Mouse (Mus musculus) ovary, postnatal 36 days (tissue): ENCODE data around the gene Serp2.
A peak's percentile ranks its signal among the peaks of the same experiment; 100 is the strongest.

Experiments used
- DNase-seq: peaks from one replicate; pipeline ENCODE4 v3.0.0; 2022; ENCODE audit warnings: low spot score, mixed read lengths

The Serp2 gene

DNA sequence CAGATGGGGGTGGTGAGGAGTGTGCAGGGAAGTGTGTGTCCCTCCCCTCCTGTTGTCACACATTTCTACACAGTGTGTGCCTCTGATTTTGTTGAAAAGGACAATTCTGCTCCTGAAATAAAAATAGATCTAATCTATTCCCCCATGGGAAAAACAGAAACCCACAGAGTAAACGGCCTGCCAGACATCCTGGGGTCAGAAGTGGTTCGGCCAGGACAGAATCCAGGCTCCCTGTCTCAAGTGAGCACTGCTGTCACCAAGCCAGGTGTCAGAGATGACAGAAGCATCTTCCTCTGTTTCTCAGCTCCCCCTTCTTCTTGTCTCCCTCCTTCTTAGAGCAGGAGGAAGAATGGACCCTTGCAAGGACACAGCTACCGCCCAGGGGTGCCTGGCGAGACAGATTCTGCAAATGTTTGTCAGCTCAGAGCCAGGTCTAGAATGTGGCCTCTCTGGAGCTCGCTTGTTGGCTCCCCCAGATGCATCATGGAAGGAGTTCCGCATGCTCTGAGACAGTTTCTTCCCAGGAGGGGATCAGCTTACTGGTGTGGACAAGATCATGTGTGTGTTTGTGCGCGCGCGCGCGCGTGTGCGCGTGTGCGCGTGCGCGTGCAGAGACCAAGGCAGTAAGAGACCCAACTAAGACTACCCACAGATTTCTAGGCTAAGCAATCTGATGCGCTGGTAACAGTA is 29.5 kb downstream of the Serp2 start:
- DNase-seq = no peak

DNA sequence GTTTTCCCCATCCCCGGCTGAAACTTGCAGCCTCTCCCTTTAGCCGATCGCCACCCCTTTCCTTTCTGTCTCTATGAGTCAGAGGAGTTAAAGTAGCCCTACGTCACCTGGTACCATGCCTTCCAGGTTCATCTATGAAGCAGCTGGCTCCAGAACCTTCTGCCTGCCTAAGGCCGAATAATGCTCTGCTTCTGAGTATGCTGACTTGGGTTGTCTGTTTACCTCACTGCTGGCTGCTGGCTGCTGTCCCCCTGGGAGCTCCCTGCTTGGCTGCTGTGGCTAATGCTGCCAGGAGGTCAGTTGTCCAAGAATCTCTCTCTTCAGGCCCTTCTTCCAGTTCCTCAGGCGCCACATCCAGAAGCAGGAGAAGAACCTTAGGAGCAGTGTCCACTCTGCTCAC is 30.2 kb downstream of the Serp2 start:
- no peak for DNase-seq

DNA sequence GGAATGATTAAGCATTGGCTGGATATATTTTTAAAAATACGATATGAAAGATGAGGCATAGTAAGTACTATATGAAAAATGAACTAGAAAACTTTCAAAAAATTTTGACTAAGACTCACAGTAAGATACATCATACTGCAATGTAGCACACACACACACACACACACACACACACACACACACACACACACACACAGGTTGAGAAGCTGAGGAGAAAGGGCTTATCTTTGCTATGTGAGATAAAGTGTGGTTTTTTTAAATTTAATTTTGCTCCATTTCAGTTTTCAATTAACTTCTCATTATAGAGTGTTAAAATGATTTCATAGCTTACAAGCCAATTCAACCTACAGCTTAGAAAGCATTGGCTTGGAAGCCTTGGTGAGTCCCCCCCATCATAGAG is 33.3 kb downstream of the Serp2 start:
- no peak for DNase-seq

DNA sequence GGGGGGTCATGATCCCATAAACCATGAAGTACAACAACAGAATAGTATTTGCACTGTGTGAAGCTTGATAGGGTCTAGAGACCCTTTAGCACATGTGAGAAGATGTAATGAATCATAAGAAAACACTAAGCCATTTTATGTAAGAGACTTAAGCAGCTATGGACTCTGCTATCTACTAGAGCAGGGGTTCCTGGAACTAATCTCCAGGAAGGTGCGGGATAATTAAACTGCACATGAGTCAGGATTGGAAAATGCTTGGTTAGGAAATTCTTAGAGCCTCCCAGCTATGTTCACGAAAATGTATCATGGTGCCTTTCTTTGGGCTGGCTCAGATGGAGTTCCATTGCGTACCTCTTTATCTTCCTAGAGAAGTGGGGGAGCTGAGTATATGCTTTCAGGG is 35.4 kb downstream of the Serp2 start:
- DNase-seq = no peak

DNA sequence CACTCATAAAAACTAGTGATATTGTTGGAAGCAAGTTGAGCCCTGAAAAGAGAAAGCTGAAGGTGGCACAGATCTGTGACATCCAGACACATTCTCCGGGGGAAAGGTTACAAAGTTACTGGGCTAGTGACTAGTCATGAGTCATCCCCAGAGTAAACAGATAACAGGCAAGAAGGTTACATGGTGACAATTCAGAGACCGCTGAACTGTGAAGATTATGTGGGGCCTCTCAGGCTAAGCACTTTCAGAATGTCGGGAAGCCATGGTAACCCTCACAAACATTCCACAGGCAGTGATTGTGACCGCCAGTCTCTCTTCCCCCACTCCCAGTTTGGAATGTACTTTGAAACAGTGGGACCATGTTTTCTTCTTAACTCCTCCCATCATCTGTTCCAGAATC is 36.1 kb downstream of the Serp2 start:
- no peak for DNase-seq

DNA sequence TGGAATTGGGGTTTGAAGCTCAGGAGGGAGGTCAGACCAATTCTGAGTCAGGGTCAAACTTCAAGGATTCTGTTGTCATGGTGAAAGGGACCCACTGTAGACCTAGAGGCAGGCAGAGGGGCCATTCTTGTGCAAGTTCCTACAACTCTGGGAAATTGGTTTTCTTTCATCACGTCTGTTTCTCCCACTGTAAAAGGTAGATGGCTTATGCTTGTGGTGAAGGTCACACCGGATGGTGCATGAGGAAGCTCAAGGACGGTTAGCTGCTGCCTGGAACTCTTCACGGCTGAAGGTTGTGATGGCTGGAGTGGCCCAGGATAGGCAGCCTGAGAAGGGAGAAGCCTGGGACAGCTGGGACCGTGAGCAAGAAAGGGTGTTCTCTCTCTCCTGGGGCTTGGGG is 38.5 kb downstream of the Serp2 start:
- DNase-seq = no peak

DNA sequence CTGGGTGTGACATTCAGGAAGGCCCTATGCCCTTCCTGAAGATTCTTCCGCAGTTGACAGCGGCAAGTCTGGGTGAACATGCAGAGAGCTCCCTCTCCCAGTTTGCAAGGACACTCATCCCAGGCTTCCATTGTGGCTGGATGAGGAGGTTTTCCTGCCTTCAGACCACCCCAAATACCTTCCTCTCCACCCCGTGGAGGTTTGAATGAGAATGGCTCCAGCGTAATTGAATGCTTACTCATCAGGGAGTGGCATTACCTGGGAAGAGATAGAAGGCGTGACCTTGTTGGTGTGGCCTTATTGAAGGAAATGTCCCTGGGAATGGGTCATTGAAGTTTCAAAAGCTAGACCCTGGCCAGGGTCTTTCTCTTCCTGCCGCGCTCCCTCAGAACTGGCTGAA is 41.1 kb downstream of the Serp2 start:
- no peak for DNase-seq

DNA sequence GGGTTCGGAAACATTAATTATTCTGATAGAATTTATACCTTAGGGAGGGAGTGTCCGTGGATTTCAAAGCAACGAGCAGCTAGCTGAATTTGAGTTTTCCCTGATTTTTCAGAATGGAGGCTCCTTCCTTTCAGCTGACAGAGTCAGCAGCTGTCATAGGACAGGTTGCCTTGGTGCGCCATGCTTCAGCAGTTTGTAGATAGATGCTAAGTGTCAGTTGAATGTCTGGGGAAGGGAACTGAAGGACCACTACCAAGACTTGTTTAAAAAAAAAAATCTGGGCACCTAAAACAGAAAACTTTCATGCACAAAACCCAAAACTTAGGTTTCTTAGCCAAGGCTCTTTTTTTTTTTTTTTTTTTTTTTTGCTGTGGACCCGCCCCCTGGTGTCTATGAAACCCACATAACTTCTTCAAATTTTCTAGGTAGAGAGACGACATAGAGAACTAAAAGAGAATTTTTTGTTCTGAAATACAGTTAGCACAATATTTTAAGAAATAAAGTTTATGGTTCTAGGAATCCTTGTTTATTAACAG is 42.6 kb downstream of the Serp2 start:
- DNase-seq = no peak

DNA sequence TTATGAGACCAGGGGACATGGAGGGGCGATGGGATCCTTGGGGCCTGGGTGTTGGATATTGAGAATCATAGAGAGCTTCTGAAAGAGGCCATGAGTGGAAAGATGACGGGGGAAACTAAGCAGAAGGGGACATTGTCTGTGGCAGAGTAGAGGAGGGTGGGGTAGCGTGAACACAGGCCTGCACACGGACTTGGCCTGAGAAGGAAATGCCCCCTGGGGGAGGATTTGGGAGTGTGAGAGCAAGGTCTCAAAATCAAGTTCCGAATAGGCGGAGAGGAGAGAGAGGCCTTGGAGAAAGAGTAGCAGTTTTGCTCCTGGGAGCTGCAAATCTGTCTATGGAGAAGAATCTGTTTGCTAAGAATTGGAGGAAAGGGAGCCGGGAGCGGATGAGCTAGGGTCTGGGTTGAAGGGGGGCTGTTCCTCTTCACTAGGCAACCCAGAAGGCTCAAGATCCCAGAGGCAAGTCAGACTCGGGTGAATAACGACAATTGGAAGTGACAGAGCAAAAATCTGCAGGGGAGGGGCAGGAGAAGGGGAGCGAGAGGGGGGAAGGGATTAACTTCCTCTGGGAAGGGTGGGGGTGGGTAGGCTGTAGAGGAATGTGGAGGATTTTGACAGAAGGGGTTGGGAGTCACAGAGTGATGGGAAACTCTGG is 43.2 kb downstream of the Serp2 start:
- no peak for DNase-seq

DNA sequence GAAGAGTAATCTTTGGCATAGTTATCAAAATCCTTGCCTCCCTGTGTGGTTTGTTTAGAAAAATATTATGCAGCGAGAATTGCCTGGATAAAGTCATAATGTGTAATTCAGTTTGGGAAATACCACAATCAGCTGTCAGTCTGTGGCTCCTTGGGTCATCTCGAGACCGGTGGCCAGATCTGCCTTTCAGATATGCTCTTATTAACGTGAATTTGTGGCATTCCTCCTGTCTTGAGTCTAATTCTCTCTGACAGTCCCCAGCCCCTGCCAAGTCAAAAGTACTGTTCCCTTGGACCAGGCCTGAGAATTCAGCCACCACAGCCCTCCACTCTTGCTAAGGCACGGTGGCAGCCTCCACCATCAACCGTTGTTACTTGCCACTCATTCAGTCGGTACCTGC is 44.7 kb downstream of the Serp2 start:
- no peak for DNase-seq

DNA sequence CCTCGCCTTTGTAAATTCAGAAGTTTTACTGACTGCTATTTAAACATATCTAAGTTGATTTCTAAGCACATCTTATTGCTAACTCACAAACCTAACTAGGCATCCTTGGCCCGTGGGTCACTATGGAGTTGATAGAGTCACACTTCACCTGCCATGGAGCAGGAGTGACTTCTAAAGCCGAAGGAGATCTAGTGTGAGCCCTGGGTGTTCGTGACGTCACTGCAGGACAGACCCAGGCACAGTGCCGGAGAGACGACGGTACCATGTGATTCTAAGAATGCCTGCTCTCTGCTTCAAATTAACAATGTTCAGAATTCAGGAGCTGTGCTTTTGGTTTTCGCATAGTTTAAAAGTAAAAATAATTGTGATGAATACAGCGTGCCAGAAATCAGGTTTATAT is 48.0 kb downstream of the Serp2 start:
- DNase-seq = peak; percentile 49

DNA sequence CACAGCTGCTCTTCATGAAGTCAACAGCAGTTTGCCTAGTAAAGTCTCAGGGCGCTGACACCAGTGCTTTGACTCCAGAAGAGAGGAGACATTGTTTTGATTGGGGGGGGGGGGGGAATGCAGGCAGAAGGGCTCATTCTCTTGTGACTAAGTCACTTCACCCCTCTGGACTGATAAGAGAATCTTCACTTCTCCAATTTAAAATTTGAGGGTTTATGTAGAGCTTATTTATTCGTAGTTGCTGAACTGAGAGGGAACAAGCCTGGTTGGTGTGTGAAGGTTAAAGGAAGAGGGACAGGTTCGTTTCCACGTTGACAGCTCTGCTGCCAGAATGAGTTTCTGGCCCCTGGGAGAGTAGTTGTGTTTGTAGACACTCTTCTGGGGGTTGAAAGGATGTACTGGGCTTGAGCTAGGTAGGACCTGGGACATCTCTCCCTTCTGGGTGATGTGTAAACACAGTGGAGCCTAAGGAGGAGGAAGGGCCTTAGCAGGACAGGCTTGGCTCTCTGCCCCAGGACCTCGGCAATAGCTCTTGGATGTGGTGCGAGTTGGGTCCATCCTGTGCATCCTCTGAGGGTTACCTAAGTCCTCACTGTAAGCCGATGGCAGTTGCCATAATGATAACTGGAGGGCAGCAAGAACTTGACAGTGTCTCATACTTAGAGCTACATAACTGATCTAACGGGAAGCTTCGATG is 48.7 kb downstream of the Serp2 start:
- DNase-seq = peak; percentile 36

DNA sequence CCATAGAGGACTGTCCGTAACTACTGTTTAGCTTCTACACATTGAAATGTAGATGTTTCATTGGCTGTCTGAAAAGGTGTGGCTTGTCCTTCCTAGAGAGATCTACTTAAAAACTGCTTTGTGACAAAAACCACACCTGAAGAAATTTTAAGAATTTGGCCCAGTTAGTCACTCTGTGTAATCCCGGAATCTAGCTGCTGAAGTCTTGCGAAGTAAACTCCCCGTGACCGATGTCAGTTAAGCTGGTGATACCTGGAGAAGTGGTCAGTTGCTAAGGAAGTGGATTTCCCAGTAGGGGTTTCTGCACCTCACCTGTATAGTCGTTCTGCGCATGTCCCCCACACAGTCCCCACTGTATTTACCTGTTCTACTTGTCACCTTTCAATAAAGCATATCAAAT is 49.3 kb downstream of the Serp2 start:
- no peak for DNase-seq

DNA sequence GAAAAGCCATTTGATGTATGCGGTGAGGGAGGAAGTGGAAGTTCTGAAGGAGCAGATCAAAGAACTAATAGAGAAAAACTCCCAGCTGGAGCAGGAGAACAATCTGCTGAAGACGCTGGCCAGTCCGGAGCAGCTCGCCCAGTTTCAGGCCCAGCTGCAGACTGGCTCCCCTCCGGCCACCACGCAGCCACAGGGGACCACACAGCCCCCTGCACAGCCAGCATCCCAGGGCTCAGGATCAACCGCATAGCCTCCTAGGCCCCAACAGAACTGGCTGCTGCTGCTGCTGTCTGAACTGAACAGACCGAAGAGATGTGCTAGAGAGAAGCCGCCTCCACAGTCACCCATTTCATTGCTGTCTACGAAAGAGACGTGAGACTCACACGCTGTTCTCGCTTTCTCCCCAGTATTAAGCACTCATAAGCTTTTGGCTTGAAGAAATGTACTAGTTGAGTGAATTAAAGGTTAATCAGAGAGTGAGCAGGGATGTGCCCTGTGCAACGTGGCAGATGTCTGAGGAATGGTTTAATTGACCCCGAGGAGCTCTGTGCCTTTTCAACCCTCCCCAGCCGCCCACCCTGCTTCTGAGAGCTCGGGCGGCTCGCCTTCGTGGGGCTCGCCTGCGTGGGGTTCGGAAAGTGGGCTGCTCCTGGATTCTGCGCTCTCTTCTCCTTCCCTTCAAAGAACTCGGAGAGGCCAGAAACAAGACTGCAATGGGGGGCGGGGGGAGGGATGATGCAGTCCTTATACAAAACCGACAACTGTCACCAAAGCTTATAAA is 50.1 kb downstream of the Serp2 start:
- DNase-seq = peak; percentile 37

DNA sequence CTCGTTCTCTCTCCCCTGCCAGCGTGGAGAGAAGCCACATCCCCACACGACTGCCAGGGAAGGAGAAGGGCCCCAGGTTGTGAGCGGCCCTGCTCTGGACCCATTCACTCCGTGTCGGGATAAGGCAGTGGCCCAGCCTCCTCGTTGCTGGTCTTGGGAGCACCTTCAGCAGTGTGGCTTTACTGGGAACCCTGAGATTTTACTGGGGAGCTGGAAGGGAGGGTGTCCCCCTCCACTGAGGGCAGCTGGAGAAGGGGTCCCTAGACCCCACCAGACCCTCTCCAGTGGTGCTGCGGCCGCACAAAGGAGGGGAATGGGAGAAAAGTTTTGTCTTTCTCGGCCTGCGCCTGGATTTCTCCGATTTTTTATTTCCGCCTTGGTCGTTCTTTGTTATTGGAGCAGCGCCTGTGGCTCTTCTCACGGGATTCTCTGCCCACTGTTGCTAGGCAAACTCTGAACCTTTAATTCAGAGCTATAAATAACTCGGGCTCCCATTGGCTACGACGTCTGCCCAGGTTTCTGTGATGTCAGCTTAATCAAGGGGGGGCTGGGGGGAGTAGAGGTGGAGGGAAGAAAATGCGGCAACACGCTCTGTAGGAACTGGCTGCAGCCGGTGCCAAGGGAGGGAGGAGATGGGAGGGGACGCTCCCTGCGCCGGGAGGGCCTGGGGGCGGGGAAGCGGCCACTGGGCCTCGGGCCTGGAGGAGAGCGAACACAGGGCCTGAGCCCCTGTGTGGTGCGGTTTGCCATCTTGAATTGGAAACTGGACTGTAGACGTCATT is 51.1 kb downstream of the Serp2 start:
- DNase-seq = peak; percentile 88

DNA sequence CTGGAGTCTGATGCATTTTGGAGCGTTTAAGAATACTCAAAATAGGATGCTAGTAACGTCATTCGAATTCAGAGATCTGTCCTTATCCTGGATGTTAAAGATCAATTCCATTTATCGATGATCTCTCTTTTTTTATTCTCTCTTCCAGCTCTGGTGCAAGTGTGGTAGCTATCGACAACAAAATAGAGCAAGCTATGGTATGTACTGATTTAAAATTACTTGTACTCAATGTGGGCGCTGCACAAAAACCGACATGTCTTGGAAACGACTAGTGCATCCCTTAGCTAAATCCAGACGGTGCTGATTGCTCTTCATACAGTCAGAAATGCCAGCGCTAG is 51.6 kb downstream of the Serp2 start:
- DNase-seq = no peak

DNA sequence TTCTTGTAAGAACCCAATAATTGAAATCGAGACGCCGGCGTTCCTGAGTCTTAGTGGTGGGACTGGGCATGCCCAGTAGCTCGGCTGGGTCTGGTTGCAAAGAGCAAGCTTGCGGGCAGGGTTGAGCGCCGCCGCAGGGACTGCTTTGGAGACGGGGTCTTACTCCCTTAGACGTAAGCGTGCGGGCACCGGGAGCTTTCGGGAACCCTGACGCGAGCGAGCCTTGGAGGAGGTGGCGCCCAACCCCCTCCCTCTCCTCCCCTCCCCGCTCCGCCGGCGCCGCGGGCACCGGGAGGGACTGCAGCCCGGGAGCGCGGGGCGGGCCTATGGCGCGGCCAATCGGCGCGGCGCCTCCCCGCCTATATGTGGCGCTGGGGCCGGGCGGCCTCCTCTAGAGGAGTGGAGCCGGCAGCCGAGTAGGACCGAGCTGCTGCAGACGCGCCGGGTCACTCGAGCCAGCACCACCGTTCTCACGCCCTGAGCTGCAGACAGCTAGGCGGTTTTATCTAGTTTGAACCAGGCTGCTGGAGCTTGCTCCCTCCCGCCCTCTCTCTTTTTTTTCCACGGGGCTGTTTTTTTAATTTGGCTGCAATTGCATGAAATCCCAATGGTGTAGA is 52.5 kb downstream of the Serp2 start:
- peak; percentile 97 for DNase-seq

DNA sequence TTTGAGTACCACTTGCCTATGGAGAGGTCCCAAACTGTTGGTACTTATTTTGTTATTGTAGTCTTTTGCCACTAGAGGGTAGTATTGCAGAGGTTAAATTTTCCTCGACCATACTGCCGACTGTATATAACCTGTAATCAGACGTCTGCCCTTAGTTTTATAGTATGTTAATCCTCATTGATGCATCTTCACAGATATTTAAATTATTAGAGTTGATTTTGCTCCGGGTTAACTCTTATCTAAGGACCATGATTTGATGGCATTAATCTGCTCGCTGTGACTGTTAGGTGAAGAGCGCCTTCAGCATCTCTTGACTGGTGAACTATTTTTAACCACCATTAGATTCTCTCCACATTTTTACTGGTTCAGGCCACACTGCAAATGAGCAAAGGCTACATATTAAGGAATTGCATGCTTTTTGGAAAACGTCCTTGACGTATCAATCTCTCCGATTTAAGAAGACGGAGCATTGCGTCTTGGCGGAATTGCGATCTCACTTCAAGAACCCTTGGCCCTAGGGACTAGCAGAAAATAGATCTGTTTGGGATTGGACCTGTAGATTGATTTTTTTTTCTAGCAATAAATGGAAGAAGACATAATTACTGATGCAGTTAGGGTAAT is 53.3 kb downstream of the Serp2 start:
- DNase-seq = no peak

DNA sequence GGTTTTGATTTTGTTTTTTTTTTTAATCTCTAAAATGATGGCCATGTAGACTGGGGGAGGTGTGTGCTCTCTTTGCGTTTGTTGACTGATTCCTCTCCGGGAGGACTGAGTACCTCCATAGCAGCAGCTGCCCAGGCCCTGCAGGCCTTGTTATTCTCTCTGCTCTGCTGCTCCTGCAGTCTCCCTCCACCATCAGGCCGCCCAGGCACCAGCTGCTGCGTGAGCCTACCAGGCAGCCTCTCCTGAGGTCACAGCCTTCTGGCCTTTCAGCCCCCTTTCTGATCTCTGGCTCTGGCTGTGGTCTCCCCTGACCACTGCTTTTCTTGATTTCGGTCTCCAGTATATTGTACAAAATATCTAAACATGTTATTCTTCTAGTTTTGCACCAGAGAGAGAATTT is 56.7 kb downstream of the Serp2 start:
- peak; percentile 54 for DNase-seq

DNA sequence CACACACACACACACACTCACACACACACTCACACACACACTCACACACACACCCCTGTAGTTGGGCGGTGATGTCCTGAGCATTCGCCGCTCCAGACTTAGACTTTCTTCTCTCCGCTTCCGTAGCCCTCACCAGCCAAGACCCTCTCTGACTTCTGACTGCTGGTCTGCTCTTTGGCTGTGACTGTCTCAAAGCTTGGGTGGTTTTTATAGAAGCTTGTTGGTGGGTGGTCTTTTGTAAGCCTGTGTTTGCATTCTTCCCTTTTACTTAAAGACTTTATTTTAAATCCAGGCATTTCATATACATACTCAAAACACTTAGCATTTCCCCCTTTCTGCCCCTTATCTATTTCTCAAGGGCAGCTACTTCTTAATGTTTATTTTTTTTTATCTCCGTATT is 57.2 kb downstream of the Serp2 start:
- no peak for DNase-seq

DNA sequence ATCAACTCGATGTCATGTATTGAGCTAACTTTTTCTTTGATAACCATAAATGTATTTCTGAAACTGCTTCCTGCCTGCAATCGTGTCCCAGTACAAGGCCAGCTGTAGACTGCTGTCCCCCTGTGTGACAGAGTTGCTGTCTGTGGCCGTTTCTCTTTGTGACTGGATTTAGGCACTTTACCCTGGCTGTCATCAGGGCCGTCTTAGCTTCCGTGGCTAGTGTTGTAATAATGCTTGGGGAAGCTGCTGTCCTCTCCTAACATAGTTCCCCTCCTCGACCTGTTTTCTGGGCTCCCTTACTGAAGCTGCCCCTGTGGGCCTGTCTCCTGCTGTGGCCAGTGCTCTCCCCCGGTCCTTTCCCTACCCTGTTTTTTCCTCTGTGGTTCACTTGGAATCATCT is 58.5 kb downstream of the Serp2 start:
- DNase-seq = no peak
